Mouse (Mus musculus): ENCODE results near the gene Tex52. TPM values are rescaled to one million over a fixed set of nuclear protein-coding genes. Genes with fewer than 3 reads are reported as not detected.

Tex52 gene
- polyA plus RNA-seq, 1 experiment from 2014 or later = 0.33 TPM

DNA sequence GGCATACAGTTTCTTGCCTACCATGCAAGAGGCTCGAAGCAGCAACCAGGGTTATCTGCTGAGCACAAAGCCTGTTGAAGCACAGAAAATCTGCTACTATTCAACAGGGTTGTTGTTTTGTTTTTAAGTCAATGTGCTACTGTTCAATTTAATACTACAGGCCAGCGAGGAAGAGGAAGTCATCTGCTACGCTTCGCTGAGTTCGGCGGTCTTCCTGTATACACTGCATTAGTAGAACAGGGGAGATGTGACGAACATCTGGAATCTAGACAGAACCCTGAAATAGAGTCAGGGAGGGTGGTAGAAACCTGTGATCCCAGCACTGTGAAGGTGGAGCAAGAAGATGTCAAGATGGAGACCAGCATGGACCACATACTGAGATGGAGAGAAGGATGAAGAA is 8.5 kb downstream of the Tex52 start:
- ATAC-seq (ENCODE audit: low FRiP score) = no peak
- Histone ChIP-seq H3K36me3 (no peaks in the 10 kb centered on the region), H3K27me3 (replicated peaks) (no peaks in the 10 kb centered on the region), H3K9me3 (replicated peaks) (no peaks in the 10 kb centered on the region), H3K4me3 (replicated peaks) (no peak overlapping the region), H3K27ac (replicated peaks) (no peak overlapping the region), H3K4me1 (no peaks in the 10 kb centered on the region), H3K4me2 (no peak overlapping the region), H3K9ac (replicated peaks) (no peak overlapping the region)
- 79% methylated on average over 7 of the region's 7 CpGs for WGBS

DNA sequence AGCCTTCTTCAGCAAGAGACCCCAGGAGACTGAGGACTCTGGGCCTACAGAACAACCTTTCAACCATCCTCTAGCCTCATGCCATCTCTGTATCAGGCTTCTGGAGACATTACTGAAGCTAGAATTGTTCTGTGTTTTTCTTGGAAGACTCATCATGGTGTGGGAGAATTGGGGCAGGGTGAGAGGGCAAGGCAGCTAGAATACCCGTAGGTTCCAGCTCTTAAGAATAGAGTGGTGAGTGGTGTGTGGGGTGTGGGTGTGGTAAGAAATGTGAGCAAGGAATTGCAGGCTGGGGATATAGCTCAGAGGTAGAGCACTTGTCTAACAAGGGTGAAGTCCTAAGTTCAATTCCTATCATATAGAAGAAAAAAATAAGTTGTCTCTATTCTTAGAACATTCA is 9.8 kb downstream of the Tex52 start:
- WGBS = 77% methylated on average over 1 of the region's 1 CpGs
- no peaks in the 10 kb centered on the region for H3K36me3 ChIP-seq
- no peak overlapping the region for H3K4me2 ChIP-seq
- H3K9me3 ChIP-seq (replicated peaks) = no peaks in the 10 kb centered on the region
- no peak overlapping the region for H3K27ac ChIP-seq (replicated peaks)
- H3K4me1 ChIP-seq = no peaks in the 10 kb centered on the region
- H3K27me3 ChIP-seq (replicated peaks) = no peaks in the 10 kb centered on the region
- no peak for ATAC-seq (ENCODE audit: low FRiP score)
- H3K9ac ChIP-seq (replicated peaks) = no peak overlapping the region
- H3K4me3 ChIP-seq (replicated peaks) = no peak overlapping the region

DNA sequence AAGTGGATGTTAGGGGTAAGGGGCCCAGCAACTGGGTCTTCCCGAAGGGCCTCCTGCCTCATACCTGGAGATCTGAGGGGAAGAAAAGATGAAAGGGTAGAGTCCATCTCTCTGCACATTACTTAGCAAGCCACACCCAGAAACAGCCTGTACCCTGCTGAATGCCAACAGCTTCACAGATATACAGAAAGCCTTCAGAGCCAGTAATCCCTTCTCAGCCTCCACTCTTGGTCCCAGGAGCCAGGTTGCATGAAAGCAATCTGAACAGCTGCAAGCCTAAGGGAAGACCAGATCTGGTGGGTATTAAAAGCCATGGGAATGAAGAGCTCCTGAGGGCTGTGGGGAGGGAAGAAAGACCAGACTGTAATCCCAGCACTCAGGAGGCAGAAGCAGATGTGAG is 13.9 kb downstream of the Tex52 start:
- Histone ChIP-seq H3K36me3 (no peaks in the 10 kb centered on the region), H3K4me1 (no peaks in the 10 kb centered on the region), H3K9me3 (replicated peaks) (no peaks in the 10 kb centered on the region), H3K9ac (replicated peaks) (no peak overlapping the region), H3K4me3 (replicated peaks) (no peak overlapping the region), H3K27ac (replicated peaks) (no peak overlapping the region), H3K27me3 (replicated peaks) (no peaks in the 10 kb centered on the region), H3K4me2 (no peak overlapping the region)
- WGBS = 88% methylated on average over 1 of the region's 1 CpGs
- no peak for ATAC-seq (ENCODE audit: low FRiP score)

DNA sequence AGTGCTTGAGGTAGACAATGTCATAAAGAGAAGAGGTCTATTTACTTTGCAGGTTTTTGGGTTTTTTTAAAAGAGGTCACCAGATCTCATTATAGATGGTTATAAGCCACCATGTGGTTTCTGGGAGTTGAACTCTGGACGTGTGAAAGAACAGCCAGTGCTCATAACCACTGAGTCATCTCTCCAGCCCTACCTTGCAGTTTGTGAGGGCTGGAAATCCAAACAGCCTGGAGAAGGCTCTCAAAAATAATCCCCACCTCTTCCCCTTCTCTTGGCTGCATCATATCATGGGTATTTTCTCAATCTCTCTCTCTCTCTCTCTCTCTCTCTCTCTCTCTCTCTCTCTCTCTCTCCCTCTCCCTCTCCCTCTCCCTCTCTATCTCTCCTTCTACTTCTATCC is 15.4 kb downstream of the Tex52 start:
- no peaks in the 10 kb centered on the region for H3K4me1 ChIP-seq
- no peak for ATAC-seq (ENCODE audit: low FRiP score)
- H3K4me3 ChIP-seq (replicated peaks) = no peak overlapping the region
- WGBS = 68% methylated on average over 1 of the region's 1 CpGs
- no peaks in the 10 kb centered on the region for H3K36me3 ChIP-seq
- H3K9ac ChIP-seq (replicated peaks) = no peak overlapping the region
- H3K9me3 ChIP-seq (replicated peaks) = no peaks in the 10 kb centered on the region
- H3K4me2 ChIP-seq = no peak overlapping the region
- H3K27me3 ChIP-seq (replicated peaks) = no peaks in the 10 kb centered on the region
- H3K27ac ChIP-seq (replicated peaks) = no peak overlapping the region

DNA sequence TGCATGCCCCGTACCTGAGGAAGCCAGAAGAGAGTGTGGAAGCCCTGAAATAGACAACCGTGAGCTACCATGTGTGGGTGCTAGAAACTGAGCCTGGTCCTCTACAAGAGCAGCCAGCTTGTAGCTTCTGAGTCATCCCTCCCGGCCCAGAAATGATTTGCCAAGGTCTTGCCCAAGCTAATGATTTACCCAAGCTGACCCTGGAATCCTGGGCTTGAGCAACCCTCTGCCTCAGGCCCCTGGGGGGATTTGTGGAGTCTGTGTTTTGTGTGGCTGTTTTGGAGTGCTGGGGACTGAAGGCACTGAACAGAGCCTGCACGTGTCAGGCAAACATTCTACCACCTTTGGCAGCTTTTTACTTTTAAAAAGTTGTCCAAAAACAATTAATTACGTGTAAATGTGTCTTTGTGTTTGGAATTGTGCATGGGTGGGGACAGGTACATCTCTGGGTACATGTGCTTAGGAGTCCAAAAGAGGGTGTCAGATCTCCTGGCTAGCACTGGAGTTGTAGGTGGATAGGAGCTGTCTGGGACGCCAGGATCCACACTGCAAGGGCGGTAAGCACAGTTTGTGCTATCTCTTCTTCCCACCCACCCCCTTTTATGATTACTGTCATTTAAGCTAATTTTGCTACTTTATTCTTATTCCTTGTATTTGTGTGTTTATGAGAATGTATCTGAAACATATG is 22.5 kb downstream of the Tex52 start:
- WGBS = 84% methylated on average over 7 of the region's 7 CpGs

DNA sequence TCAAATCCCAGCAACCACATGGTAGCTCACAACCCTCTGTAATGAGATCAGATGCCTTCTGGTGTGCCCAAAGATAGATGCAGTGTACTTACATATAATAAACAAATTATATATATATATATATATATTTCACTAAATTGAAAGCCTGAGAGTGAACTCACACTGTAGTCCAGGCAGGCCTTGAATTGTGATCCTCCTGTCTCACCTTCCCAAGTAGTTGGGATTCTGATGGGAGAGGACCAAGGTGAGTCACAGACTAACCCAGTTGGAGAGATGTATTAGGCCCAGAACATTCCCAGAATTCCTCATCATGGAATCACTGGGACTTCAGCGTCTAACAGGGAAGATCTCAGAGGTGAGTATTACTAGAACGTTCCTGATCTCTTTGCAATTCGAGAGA is 23.7 kb downstream of the Tex52 start, which contains the start of gene Nrip2:
TSS of gene Nrip2 (plus strand) at position 301 of the 400 bp plus-strand sequence.
- no peak; the same call in 1 of the 2 replicates for ATAC-seq (ENCODE audit: low FRiP score)
- Histone ChIP-seq H3K9me3 (replicated peaks) (no peaks in the 10 kb centered on the region), H3K9ac (replicated peaks) (peak within 1 kb of the TSS; percentile 49), H3K4me1 (peaks cover 33% of the 10 kb centered on the region), H3K27me3 (replicated peaks) (no peaks in the 10 kb centered on the region), H3K36me3 (no peaks in the 10 kb centered on the region), H3K4me3 (replicated peaks) (peak within 1 kb of the TSS; percentile 40), H3K27ac (replicated peaks) (peak within 1 kb of the TSS; percentile 81), H3K4me2 (peak within 1 kb of the TSS; percentile 59)
- WGBS = 76% methylated on average over 3 of the region's 3 CpGs

More for the DNA sequence above, 22.5 kb downstream of the Tex52 start:
- no peak overlapping the region for H3K4me2 ChIP-seq
- no peaks in the 10 kb centered on the region for H3K9me3 ChIP-seq (replicated peaks)
- H3K4me1 ChIP-seq = peaks cover 33% of the 10 kb centered on the region
- no peak for ATAC-seq (ENCODE audit: low FRiP score)
- no peak overlapping the region for H3K27ac ChIP-seq (replicated peaks)
- H3K36me3 ChIP-seq = no peaks in the 10 kb centered on the region
- H3K9ac ChIP-seq (replicated peaks) = no peak overlapping the region
- no peak overlapping the region for H3K4me3 ChIP-seq (replicated peaks)
- no peaks in the 10 kb centered on the region for H3K27me3 ChIP-seq (replicated peaks)

DNA sequence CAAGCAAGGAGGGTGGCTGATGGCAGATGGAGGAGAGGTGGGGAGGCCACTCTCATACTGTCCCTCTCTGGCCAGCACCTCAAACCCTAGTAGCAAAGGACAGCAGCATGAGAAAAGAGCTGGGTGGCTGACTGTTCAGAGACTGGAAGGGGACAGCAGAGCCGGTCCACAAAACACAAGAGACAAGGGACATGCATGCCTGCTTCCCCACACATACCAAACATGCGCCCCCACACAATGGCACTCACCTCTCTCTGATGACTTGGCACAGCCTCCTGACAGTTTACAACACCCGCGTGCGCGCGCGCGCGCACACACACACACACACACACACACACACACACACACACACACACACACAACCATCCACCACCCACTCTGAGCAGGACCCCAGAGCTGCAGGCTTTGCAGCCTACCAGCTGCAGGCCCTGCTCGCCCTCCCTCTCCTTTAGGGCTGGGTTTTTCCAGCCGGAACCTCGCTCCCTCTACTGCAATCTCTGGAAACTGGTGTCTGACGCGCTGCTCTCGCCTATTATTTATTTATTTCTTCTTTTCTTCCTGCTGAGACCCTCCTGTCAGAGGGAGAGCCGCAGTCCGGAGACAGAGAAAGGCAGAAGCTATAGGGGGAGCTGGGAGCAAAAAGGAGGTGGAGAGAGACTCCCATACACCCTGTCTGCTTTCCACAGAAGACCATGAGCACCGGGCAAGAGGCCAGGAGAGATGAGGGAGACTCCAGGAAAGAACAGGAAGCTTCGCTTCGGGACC is 24.3 kb downstream of the Tex52 start:
- Histone ChIP-seq H3K36me3 (no peaks in the 10 kb centered on the region), H3K4me2 (peak overlapping the region; percentile 59), H3K9me3 (replicated peaks) (no peaks in the 10 kb centered on the region), H3K9ac (replicated peaks) (peak overlapping the region; percentile 49), H3K27me3 (replicated peaks) (no peaks in the 10 kb centered on the region), H3K27ac (replicated peaks) (peak overlapping the region; percentile 81), H3K4me3 (replicated peaks) (peak overlapping the region; percentile 40), H3K4me1 (peaks cover 33% of the 10 kb centered on the region)
- 27% methylated on average over 15 of the region's 21 CpGs for WGBS
- peak; percentile 90 for ATAC-seq (ENCODE audit: low FRiP score)

DNA sequence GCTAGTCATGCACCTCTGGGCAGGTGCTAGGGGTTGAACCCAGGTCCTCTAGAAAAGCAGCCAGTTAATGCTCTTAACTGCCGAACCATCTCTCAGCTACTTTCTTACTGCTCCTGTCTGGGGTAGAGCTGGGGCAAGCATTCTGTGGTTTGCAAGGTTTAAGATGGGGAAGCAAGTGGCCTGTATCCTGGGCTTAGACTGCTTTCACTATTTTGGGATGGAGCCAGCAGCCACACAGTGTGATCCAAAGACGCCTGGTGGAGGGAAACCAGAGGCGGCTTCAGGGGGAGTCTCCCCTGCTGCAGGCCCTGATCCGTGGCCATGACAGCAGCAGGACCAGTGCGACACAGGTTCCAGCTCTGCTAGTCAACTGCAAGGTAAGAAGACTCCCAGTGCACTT is 29.5 kb downstream of the Tex52 start:
- Histone ChIP-seq H3K9me3 (replicated peaks) (no peaks in the 10 kb centered on the region), H3K27ac (replicated peaks) (no peak overlapping the region), H3K4me3 (replicated peaks) (no peak overlapping the region), H3K4me1 (peaks cover 27% of the 10 kb centered on the region), H3K36me3 (peaks cover 37% of the 10 kb centered on the region), H3K9ac (replicated peaks) (no peak overlapping the region), H3K27me3 (replicated peaks) (no peaks in the 10 kb centered on the region), H3K4me2 (no peak overlapping the region)
- 59% methylated on average over 5 of the region's 5 CpGs for WGBS
- no peak for ATAC-seq (ENCODE audit: low FRiP score)

DNA sequence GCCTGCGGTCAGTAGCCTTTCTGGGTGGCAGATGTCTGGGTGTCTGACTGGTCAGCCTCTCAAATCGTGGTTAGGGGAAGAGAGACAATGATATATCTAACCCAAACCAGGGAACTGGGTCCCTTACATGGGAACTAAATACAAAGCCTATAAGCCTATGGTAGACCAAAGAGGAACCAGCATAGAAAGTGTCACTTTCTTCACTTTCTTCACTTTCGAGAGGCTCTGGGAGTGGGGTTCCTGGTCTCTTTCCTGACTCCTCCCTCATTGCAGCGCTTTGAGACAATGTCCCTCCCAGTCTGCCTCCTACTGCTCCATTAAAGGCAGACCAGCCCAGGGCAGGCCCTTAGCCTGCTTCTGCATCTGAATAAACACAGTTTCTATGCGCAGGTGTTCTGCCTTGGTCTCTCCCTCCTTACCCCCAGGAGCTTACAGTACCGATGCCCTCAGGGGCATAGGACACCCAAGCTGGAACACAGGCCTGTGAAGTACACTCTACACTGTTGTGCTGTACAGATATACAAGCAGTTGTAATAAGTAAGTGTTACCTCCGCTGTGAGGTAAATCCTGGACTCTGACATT is 33.4 kb downstream of the Tex52 start:
- H3K27me3 ChIP-seq (replicated peaks) = no peaks in the 10 kb centered on the region
- no peaks in the 10 kb centered on the region for H3K9me3 ChIP-seq (replicated peaks)
- H3K4me2 ChIP-seq = no peak overlapping the region
- ATAC-seq (ENCODE audit: low FRiP score) = no peak
- H3K36me3 ChIP-seq = peaks cover 73% of the 10 kb centered on the region
- H3K27ac ChIP-seq (replicated peaks) = no peak overlapping the region
- 85% methylated on average over 7 of the region's 7 CpGs for WGBS
- H3K4me3 ChIP-seq (replicated peaks) = no peak overlapping the region
- no peak overlapping the region for H3K9ac ChIP-seq (replicated peaks)
- H3K4me1 ChIP-seq = no peaks in the 10 kb centered on the region

DNA sequence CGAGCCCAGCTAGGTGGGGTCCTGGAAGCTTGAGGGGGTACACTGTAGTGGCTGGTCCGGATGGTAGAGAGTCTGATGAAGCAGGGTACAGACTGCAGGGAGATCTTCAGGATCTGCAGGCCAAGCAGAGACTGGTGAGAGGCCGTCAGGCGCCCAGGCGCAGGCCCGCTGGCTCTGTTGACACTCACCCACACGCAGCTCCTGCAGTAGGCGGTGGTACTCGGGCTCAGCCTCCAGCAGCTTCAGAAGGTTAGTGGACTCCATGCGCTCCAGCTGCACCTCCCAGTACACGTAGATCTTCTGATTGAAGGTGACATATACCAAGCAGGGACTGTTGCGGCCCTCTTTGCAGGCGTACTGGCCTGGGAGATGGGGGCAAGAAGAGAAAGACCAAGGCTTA is 35.0 kb downstream of the Tex52 start:
- ATAC-seq (ENCODE audit: low FRiP score) = no peak
- 97% methylated on average over 13 of the region's 13 CpGs for WGBS
- H3K4me1 ChIP-seq = no peaks in the 10 kb centered on the region
- no peaks in the 10 kb centered on the region for H3K27me3 ChIP-seq (replicated peaks)
- no peak overlapping the region for H3K4me2 ChIP-seq
- peaks cover 82% of the 10 kb centered on the region for H3K36me3 ChIP-seq
- no peak overlapping the region for H3K4me3 ChIP-seq (replicated peaks)
- no peaks in the 10 kb centered on the region for H3K9me3 ChIP-seq (replicated peaks)
- no peak overlapping the region for H3K9ac ChIP-seq (replicated peaks)
- H3K27ac ChIP-seq (replicated peaks) = no peak overlapping the region

DNA sequence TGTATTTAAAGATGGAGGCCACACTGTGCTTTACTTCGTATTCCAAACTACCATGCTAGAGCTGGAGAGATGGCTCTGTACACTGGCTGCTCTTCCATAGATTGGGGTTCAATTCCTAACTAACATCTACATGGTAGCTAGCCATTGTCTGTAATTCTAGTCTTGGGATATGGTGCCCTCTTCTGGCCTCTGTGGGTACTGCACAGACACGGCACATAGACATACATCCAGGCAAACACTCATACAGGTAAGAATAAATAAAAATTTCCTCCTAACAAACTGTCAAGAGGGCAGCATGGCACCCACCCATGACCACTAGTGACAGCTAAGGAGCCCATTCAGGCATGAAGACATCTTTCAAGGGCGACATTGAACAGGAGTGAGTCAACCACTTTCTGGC is 35.9 kb downstream of the Tex52 start:
- H3K36me3 ChIP-seq = peaks cover 81% of the 10 kb centered on the region
- no peaks in the 10 kb centered on the region for H3K9me3 ChIP-seq (replicated peaks)
- H3K4me1 ChIP-seq = no peaks in the 10 kb centered on the region
- peak; percentile 30 for ATAC-seq (ENCODE audit: low FRiP score)
- no peak overlapping the region for H3K27ac ChIP-seq (replicated peaks)
- WGBS = 20% methylated on average over 3 of the region's 3 CpGs
- no peak overlapping the region for H3K4me3 ChIP-seq (replicated peaks)
- H3K9ac ChIP-seq (replicated peaks) = no peak overlapping the region
- H3K27me3 ChIP-seq (replicated peaks) = no peaks in the 10 kb centered on the region
- no peak overlapping the region for H3K4me2 ChIP-seq

DNA sequence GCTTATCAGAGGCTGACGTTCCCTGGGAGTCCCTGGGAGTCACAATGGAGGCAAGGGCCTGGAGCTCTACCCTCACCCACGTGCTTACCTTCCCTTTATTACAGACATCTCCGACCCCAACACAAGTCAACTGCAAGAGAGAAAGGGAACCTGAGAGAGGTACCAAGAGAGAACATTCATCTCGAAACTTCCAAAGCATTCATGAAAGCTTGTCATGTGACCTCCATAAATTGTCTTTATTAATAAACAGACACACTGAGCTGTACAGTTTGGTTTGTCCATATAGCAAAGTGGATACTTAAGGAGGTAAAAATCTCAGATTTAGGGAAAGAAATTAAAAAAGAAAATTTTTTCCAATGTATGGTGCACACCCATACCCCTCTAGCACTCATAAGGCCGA is 40.9 kb downstream of the Tex52 start:
- Histone ChIP-seq H3K36me3 (peaks cover 32% of the 10 kb centered on the region), H3K4me3 (replicated peaks) (no peak overlapping the region), H3K4me1 (0 out of 2 replicates have a peak, but pooled peaks cover 7% of the 10 kb centered on the region), H3K9me3 (replicated peaks) (no peaks in the 10 kb centered on the region), H3K27me3 (replicated peaks) (no peaks in the 10 kb centered on the region), H3K4me2 (no peak overlapping the region), H3K27ac (replicated peaks) (no peak overlapping the region), H3K9ac (replicated peaks) (no peak overlapping the region)
- WGBS = 95% methylated on average over 5 of the region's 5 CpGs
- ATAC-seq (ENCODE audit: low FRiP score) = no peak

Measured in neural tube, embryonic 15.5 days (tissue).